Mouse (Mus musculus) R1 (cell line): ENCODE measurements around the gene Scmh1.

ENCODE experiments used
- DNase-seq: peaks from one replicate; pipeline ENCODE4 v3.0.0-alpha.2; 2018; ENCODE audit warnings: low read depth, low spot score

Scmh1 gene

GRCm38 (mm10) chr4:120544896-120545295 lies 139.8 kb downstream of the Scmh1 start:
- no peak for DNase-seq

GRCm38 (mm10) chr4:120556592-120556991 lies 151.5 kb downstream of the Scmh1 start:
- DNase-seq, result no peak

DNA sequence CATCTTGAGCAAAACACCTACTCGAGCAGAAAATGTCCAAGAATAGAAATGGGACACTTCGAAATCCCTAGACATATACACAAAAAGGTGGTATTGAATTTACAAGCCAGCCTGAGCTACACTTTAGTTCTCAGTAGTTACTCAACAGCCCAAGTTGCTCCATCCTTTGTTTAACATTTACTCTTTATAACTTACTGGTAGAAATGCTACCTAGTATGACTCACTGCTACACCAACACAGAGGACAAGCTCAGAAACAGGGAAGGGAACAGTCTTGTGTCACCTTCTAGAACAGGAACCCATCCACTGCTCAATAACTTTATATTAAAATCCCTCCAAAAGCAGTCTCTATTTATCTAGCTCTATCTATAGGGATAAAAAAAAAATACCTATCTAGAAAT lies 160.6 kb downstream of the Scmh1 start:
- DNase-seq, result no peak

DNA sequence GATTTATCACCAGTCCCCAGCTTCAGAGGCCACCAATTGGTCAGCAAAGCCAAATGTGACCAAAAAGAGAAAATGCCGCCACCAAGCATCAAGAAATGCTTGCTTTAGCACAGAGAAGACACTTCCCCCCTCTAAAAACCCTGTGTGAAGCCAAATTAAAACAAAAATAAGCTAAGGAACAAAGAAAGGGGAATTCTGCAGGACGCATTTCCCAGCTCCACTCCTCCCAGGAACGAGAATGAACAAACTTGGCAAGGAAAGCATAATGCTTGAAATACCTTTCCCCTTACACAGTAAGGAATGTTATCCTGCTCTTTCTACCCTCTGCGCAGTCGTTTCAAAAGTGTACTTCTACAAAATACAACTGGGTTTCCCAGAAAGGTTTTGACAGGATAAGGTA lies 162.9 kb downstream of the Scmh1 start:
- DNase-seq, result no peak

DNA sequence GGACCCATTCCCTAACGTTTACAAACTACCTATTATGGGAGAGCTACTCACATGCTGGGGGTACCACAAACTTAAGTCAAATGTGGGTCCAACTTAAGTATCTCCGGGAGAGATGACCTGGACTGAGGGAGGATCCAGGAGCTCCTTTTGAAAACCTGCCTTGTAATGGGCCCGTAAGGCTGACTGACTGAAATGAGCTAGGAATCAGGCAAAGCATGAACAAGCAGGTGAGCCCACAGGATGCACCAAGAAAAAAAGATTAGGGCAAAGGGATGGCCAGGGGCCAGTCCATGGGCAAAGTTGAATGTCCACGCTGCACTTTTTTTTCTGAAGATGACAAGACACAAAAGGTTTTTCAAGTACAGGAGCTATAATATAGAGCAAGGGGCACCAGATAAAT lies 163.9 kb downstream of the Scmh1 start:
- DNase-seq, result peak; percentile 18

DNA sequence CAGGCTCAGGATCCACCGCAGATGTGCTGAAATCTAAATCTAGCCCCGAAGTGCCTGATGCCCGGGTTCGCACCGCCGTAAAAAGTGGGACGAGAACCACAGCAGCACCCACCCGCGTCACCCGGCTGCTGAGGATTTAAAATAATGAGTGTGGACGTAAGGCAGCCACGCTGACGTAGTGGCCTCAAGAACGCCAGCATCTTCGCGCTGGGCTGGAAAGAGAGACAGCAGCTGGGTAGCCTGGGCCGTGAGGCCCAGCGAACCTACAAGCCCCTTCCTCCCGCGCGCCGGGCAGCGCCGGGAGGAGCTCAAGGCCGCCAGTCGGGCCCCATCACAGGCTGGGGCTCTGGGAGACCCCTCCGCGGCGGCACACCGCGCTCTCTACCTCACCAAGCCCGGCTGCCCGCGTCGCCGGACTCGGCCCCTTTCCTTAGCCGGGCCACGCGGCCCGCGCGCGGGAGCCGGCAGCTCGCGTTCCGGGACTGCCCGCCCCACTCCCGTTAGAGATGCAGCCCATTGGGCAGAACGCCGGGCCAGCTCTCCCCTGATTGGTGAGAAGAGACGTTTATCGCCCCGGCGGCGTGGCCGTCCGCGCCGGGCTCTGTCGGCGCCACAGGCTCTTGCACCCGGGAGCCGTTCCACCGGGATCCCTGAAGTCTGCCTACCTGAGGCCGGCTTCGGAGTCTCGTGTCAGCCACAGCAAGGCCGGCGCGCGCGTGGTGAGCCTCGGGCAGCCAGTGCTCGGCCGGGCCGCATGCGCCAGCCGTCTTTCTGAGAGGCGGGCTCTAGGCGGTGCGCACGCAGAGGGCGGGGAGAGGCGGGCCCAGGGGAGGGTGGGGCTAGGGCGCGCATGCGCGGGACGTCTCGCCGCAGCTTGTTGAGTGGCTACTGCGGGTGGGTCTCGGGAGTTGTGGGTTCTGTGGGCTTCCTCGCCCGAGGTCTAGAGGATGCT lies 164.7 kb downstream of the Scmh1 start, which contains the start of gene Ctps:
Gene Ctps, minus strand, starts transcription at position 791 of the 952 bp plus-strand sequence.
- peak; percentile 93 for DNase-seq

GRCm38 (mm10) chr4:120570438-120571069 lies 165.5 kb downstream of the Scmh1 start:
- DNase-seq, result peak; percentile 78

- DNase-seq, result peak; percentile 5
Measured at GRCm38 (mm10) chr4:120571070-120571464, 166.0 kb downstream of the Scmh1 start.

- no peak for DNase-seq
Measured at GRCm38 (mm10) chr4:120571691-120572090, 166.6 kb downstream of the Scmh1 start.
